Comparison of ENCODE assay signal across 22 mouse cellular contexts in genomic region chr11:59800412-59800811, GRCm38 (mm10). TPM values are rescaled to one million over a fixed set of nuclear protein-coding genes. Genes with fewer than 3 reads are reported as not detected.
DNase-seq lines count a peak whose midpoint lies in the region; ATAC-seq and TF ChIP-seq lines count a peak whose summit lies in the region.
"Had no signal": no experiment of that assay in that cellular context is flagged by ENCODE, and none has a peak within 500 bp of the region (broad histone marks: within the 10 kb centered on the region; RNA-seq: fewer than 3 reads in every experiment).

No protein-coding gene starts in this region.

- H3K36me3 ChIP-seq in intestine, postnatal 0 days (ENCODE audit: control insufficient read depth, insufficient read depth): peaks cover 99% of the 10 kb centered on the region
- peaks cover 42% of the 10 kb centered on the region for H3K36me3 ChIP-seq in intestine, embryonic 16.5 days (ENCODE audit: control insufficient read depth, insufficient read depth, low read length)
- H3K36me3 ChIP-seq in lung, postnatal 0 days (ENCODE audit: insufficient read depth, low read length): peaks cover 60% of the 10 kb centered on the region

- no peaks in the 10 kb centered on the region for H3K27me3 ChIP-seq in intestine, postnatal 0 days (replicated peaks; ENCODE audit: control insufficient read depth, insufficient read depth, low read length)
- no peaks in the 10 kb centered on the region for H3K27me3 ChIP-seq in intestine, embryonic 16.5 days (replicated peaks; ENCODE audit: control insufficient read depth, insufficient read depth, low read length)
- H3K27me3 ChIP-seq in lung, postnatal 0 days (replicated peaks; ENCODE audit: insufficient read depth, low read length): no peaks in the 10 kb centered on the region
- H3K27me3 ChIP-seq: embryonic facial prominence, embryonic 12.5 days; forebrain, embryonic 15.5 days; heart, embryonic 15.5 days had no signal

- peak; percentile 47 for TF ChIP-seq CTCF in intestine, postnatal 0 days (IDR thresholded peaks at IDR 0.05; ENCODE audit: low read depth)
- TF ChIP-seq CTCF in lung, postnatal 0 days (IDR thresholded peaks at IDR 0.05): peak; percentile 43

- ATAC-seq in intestine, postnatal 0 days: no peak
- no peak for ATAC-seq in intestine, embryonic 16.5 days
- no peak for ATAC-seq in lung, postnatal 0 days
- ATAC-seq: forebrain, embryonic 15.5 days; hindbrain, embryonic 16.5 days had no signal

- H3K4me1 ChIP-seq in intestine, postnatal 0 days (replicated peaks; ENCODE audit: control insufficient read depth, insufficient read depth, low read length): no peaks in the 10 kb centered on the region
- no peaks in the 10 kb centered on the region for H3K4me1 ChIP-seq in intestine, embryonic 16.5 days (ENCODE audit: control insufficient read depth, insufficient read depth, low read length)
- H3K4me1 ChIP-seq in lung, postnatal 0 days (ENCODE audit: insufficient read depth, low read depth, low read length): no peaks in the 10 kb centered on the region
- H3K4me1 ChIP-seq: embryonic facial prominence, embryonic 12.5 days; forebrain, embryonic 15.5 days; heart, embryonic 15.5 days had no signal

- H3K4me2 ChIP-seq in intestine, postnatal 0 days (replicated peaks; ENCODE audit: low read depth): no peak overlapping the region
- H3K4me2 ChIP-seq in intestine, embryonic 16.5 days (ENCODE audit: low read depth, low read length): no peak overlapping the region
- H3K4me2 ChIP-seq in lung, postnatal 0 days (replicated peaks; ENCODE audit: low read depth, low read length): no peak overlapping the region
- H3K4me2 ChIP-seq: embryonic facial prominence, embryonic 12.5 days; forebrain, embryonic 15.5 days; heart, embryonic 15.5 days had no signal

- TF ChIP-seq EP300 in lung, postnatal 0 days (IDR thresholded peaks at IDR 0.05): no peak

- no peak overlapping the region for H3K4me3 ChIP-seq in intestine, postnatal 0 days (ENCODE audit: low read depth, low read length)
- no peak overlapping the region for H3K4me3 ChIP-seq in intestine, embryonic 16.5 days (ENCODE audit: low read length)
- no peak overlapping the region for H3K4me3 ChIP-seq in lung, postnatal 0 days (ENCODE audit: low read depth, low read length)
- H3K4me3 ChIP-seq: embryonic facial prominence, embryonic 12.5 days; forebrain, embryonic 15.5 days; heart, adult 2 months; heart, embryonic 15.5 days had no signal

- no peak overlapping the region for H3K27ac ChIP-seq in intestine, postnatal 0 days (ENCODE audit: low read depth, low read length)
- H3K27ac ChIP-seq in intestine, embryonic 16.5 days (ENCODE audit: low read length): no peak overlapping the region
- no peak overlapping the region for H3K27ac ChIP-seq in lung, postnatal 0 days (ENCODE audit: low read length)
- H3K27ac ChIP-seq: embryonic facial prominence, embryonic 12.5 days; forebrain, embryonic 15.5 days; heart, adult 2 months; heart, embryonic 15.5 days had no signal

- DNase-seq in lung, postnatal 0 days (ENCODE audit: low spot score): no peak
- DNase-seq in lung, postnatal 25 days (ENCODE audit: low spot score): no peak
- DNase-seq in R1 (ENCODE audit: low read depth, low spot score): peak; percentile 67
- DNase-seq in left cerebral cortex, adult 9 months (ENCODE audit: low spot score in 2 of 2): no peak
- DNase-seq in embryo, embryonic 9.5 days (ENCODE audit: extremely low spot score): no peak
- DNase-seq: cerebellum, adult 8-10 months; gastrocnemius, postnatal 25 days; heart, adult 2 months; heart, postnatal 4 days; kidney, adult 8-10 months; kidney, postnatal 36 days; layer of hippocampus, adult 9-11 months; lung, postnatal 14 days; right cerebral cortex, postnatal 4 days; thymus, postnatal 36 days had no signal

- no peak overlapping the region for H3K9ac ChIP-seq in intestine, postnatal 0 days (ENCODE audit: low read depth, low read length)
- no peak overlapping the region for H3K9ac ChIP-seq in intestine, embryonic 16.5 days (ENCODE audit: low read depth, low read length)
- no peak overlapping the region for H3K9ac ChIP-seq in lung, postnatal 0 days (replicated peaks; ENCODE audit: low read depth)
- H3K9ac ChIP-seq: embryonic facial prominence, embryonic 12.5 days; forebrain, embryonic 15.5 days; heart, embryonic 15.5 days had no signal

- WGBS in intestine, postnatal 0 days: 92% methylated on average over 10 of the region's 10 CpGs
- WGBS in intestine, embryonic 16.5 days: 94% methylated on average over 10 of the region's 10 CpGs
- 94% methylated on average over 10 of the region's 10 CpGs for WGBS in lung, postnatal 0 days

- no peaks in the 10 kb centered on the region for H3K9me3 ChIP-seq in intestine, postnatal 0 days (ENCODE audit: control insufficient read depth)
- H3K9me3 ChIP-seq in intestine, embryonic 16.5 days (ENCODE audit: control insufficient read depth, low read length): no peaks in the 10 kb centered on the region
- H3K9me3 ChIP-seq in lung, postnatal 0 days (ENCODE audit: low read length): no peaks in the 10 kb centered on the region
- H3K9me3 ChIP-seq: embryonic facial prominence, embryonic 12.5 days; forebrain, embryonic 15.5 days; G1E; heart, embryonic 15.5 days had no signal

RNA-seq across cellular contexts. Expression of gene Flcn, which starts 9.4 kb away (rescaled TPM):
- polyA plus RNA-seq in intestine, postnatal 0 days (2015; fragmentation: Nextera tagmentation; extraction: Ambion mirVana): 36.8 and 38.1 TPM in 2 replicates
- 46.5 and 51.6 TPM in 2 replicates for polyA plus RNA-seq in intestine, embryonic 16.5 days (2015; fragmentation: Nextera tagmentation; extraction: Ambion mirVana)
- 55.8 and 57.4 TPM in 2 replicates for polyA plus RNA-seq in lung, postnatal 0 days (2015; fragmentation: Nextera tagmentation; extraction: Ambion mirVana)

RNA-seq across cellular contexts. Expression of gene Pld6, which starts 13.0 kb away (rescaled TPM):
- 0.67 and 0.89 TPM in 2 replicates for polyA plus RNA-seq in intestine, postnatal 0 days (2015; fragmentation: Nextera tagmentation; extraction: Ambion mirVana)
- polyA plus RNA-seq in intestine, embryonic 16.5 days (2015; fragmentation: Nextera tagmentation; extraction: Ambion mirVana): 2.7 and 4.0 TPM in 2 replicates
- 2.9 and 7.3 TPM in 2 replicates for polyA plus RNA-seq in lung, postnatal 0 days (2015; fragmentation: Nextera tagmentation; extraction: Ambion mirVana)
- polyA plus RNA-seq: G1E had no signal

RNA-seq across cellular contexts. Expression of gene Nt5m, which starts 38.8 kb away (rescaled TPM):
- 19.8 and 21.0 TPM in 2 replicates for polyA plus RNA-seq in intestine, postnatal 0 days (2015; fragmentation: Nextera tagmentation; extraction: Ambion mirVana)
- polyA plus RNA-seq in intestine, embryonic 16.5 days (2015; fragmentation: Nextera tagmentation; extraction: Ambion mirVana): 31.1 and 34.5 TPM in 2 replicates
- 25.7 and 28.5 TPM in 2 replicates for polyA plus RNA-seq in lung, postnatal 0 days (2015; fragmentation: Nextera tagmentation; extraction: Ambion mirVana)

RNA-seq across cellular contexts. Expression of gene Cops3, which starts 39.2 kb away (rescaled TPM):
- polyA plus RNA-seq in intestine, postnatal 0 days (2015; fragmentation: Nextera tagmentation; extraction: Ambion mirVana): 84.4 and 85.6 TPM in 2 replicates
- 165 and 184 TPM in 2 replicates for polyA plus RNA-seq in intestine, embryonic 16.5 days (2015; fragmentation: Nextera tagmentation; extraction: Ambion mirVana)
- 94.2 and 95.6 TPM in 2 replicates for polyA plus RNA-seq in lung, postnatal 0 days (2015; fragmentation: Nextera tagmentation; extraction: Ambion mirVana)
